ENCODE assay signal across 19 mouse cellular contexts in the genomic region with DNA sequence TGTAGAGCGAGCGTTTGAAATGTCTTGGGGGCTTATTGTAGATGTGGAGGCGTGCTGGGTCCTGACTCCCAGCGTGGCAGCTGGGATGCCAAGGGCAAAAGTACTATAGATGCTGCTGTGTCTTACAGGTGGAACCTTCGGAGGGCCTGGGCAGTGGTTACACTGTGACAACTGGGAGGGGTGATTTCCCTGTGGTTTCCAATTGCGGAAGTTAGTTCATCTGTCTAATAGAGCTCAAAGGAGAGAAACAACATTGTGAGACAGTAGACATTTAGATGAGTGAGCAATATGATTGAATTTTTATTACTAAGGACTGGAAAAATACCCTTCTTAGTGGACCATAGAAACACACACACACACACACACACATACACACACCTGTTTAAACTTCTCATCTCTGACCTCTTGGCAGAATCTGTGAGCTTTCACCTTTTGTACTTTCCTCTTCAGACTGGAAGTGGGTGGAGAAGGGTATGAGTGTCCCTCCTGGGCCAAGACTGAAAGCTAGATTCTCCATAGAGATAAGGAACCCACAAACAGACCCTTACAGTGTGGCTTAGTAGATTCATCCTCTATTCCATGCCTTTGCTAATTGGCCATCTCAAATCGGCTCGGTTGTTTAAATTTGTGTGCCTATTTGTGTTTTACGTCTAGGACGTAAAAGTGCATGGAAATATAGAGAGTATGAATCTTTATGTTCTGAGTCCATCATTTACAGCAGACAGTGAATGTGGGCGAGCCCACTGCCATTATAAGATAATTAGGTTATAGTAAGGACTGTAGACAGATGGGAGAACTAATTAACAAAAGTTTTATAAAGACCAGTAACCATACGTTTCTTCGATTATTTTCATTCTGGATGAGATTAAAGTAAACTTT.
DNase-seq lines count a peak whose midpoint lies in the region; ATAC-seq and TF ChIP-seq lines count a peak whose summit lies in the region.
"Had no signal": no experiment of that assay in that cellular context is flagged by ENCODE, and none has a peak within 500 bp of the region (broad histone marks: within the 10 kb centered on the region; RNA-seq: fewer than 3 reads in every experiment).

No protein-coding gene starts in this region.

- H3K27me3 ChIP-seq in kidney, adult 2 months (replicated peaks; ENCODE audit: control insufficient read depth, insufficient read depth, low read length): no peaks in the 10 kb centered on the region
- H3K27me3 ChIP-seq in stomach, postnatal 0 days (ENCODE audit: control insufficient read depth, insufficient read depth, low read length): no peaks in the 10 kb centered on the region
- H3K27me3 ChIP-seq: limb, embryonic 12.5 days; neural tube, embryonic 15.5 days; Patski; stomach, embryonic 15.5 days had no signal

- no peak for TF ChIP-seq POLR2A in kidney, adult 2 months (IDR thresholded peaks at IDR 0.05; ENCODE audit: low read depth, low read length)

- H3K4me1 ChIP-seq in kidney, adult 2 months (ENCODE audit: control insufficient read depth, insufficient read depth, low read length): peaks cover 22% of the 10 kb centered on the region
- peaks cover 12% of the 10 kb centered on the region; the same call in 1 of the 2 replicates for H3K4me1 ChIP-seq in stomach, postnatal 0 days (replicated peaks; ENCODE audit: control insufficient read depth, insufficient read depth)

- no peak for TF ChIP-seq CTCF in kidney, adult 2 months (conservative IDR thresholded peaks at IDR 0.05; ENCODE audit: insufficient read depth, insufficient read length, low read depth, low read length)
- no peak for TF ChIP-seq CTCF in stomach, postnatal 0 days (IDR thresholded peaks at IDR 0.05; ENCODE audit: low read depth)

- no peak overlapping the region for H3K4me3 ChIP-seq in kidney, adult 2 months (ENCODE audit: insufficient read depth, low read depth, low read length)
- no peak overlapping the region for H3K4me3 ChIP-seq in stomach, postnatal 0 days (ENCODE audit: low read depth, low read length)
- H3K4me3 ChIP-seq: forebrain, embryonic 10.5 days; limb, embryonic 12.5 days; neural tube, embryonic 15.5 days; stomach, embryonic 15.5 days had no signal

- no peak for TF ChIP-seq EP300 in stomach, postnatal 0 days (optimal IDR thresholded peaks at IDR 0.05)

- H3K4me2 ChIP-seq in stomach, postnatal 0 days (replicated peaks; ENCODE audit: low read depth): no peak overlapping the region
- H3K4me2 ChIP-seq: limb, embryonic 12.5 days; neural tube, embryonic 15.5 days; stomach, embryonic 15.5 days had no signal

- no peaks in the 10 kb centered on the region for H3K36me3 ChIP-seq in kidney, adult 2 months (ENCODE audit: control insufficient read depth, insufficient read depth, low read length)
- H3K36me3 ChIP-seq in stomach, postnatal 0 days (ENCODE audit: control insufficient read depth, insufficient read depth, low read length): no peaks in the 10 kb centered on the region
- H3K36me3 ChIP-seq: forebrain, embryonic 10.5 days; limb, embryonic 12.5 days; neural tube, embryonic 15.5 days; stomach, embryonic 15.5 days had no signal

- 89% methylated on average over 13 of the region's 13 CpGs for WGBS in kidney, adult 2 months
- 87% methylated on average over 13 of the region's 13 CpGs for WGBS in stomach, postnatal 0 days

- no peak overlapping the region for H3K27ac ChIP-seq in kidney, adult 2 months (ENCODE audit: insufficient read depth, low read depth, low read length)
- no peak overlapping the region for H3K27ac ChIP-seq in stomach, postnatal 0 days (replicated peaks)
- H3K27ac ChIP-seq: forebrain, embryonic 10.5 days; limb, embryonic 12.5 days; macrophage; neural tube, embryonic 15.5 days; stomach, embryonic 15.5 days had no signal

- DNase-seq in kidney, adult 2 months: peak; percentile 43
- no peak for DNase-seq in kidney, adult 18-20 months
- DNase-seq in 3134 (ENCODE audit: extremely low read depth, insufficient read length, low spot score) (peak; percentile 15), MEL-GATA-1-ER (ENCODE audit: extremely low read depth, low read depth) (peak; percentile 13)
- DNase-seq in stomach, postnatal 0 days (ENCODE audit: low spot score): no peak
- no peak for DNase-seq in right cerebral cortex, postnatal 10 days (ENCODE audit: low spot score in 2 of 2)
- DNase-seq in layer of hippocampus, postnatal 25 days (ENCODE audit: extremely low spot score in 1 of 2, low spot score in 1 of 2): no peak
- DNase-seq: cerebellum, postnatal 14 days; kidney, postnatal 25 days; layer of hippocampus, postnatal 36 days; right cerebral cortex, adult 18-20 months; thymus, postnatal 36 days had no signal

- ATAC-seq in megakaryocyte, adult 5-6 weeks (ENCODE audit: poor library complexity, severe bottlenecking): peak; percentile 85
- no peak for ATAC-seq in stomach, postnatal 0 days (ENCODE audit: low FRiP score, low TSS enrichment)
- ATAC-seq: Patski had no signal

- no peak overlapping the region for H3K9ac ChIP-seq in stomach, postnatal 0 days (ENCODE audit: low read length)
- H3K9ac ChIP-seq: limb, embryonic 12.5 days; neural tube, embryonic 15.5 days; stomach, embryonic 15.5 days had no signal

- H3K9me3 ChIP-seq in stomach, postnatal 0 days (ENCODE audit: control insufficient read depth, low read length): no peaks in the 10 kb centered on the region
- H3K9me3 ChIP-seq: forebrain, embryonic 10.5 days; limb, embryonic 12.5 days; neural tube, embryonic 15.5 days; stomach, embryonic 15.5 days had no signal

Comparison
In these comparisons a context has a peak if more than half of its experiments do, and no peak if none do; other contexts are left out.
1. DNase-seq: peak in kidney, adult 2 months (single experiment), 3134 (single experiment) and MEL-GATA-1-ER (single experiment); none in kidney, adult 18-20 months (single experiment), stomach, postnatal 0 days (single experiment), right cerebral cortex, postnatal 10 days (0 of 2) and layer of hippocampus, postnatal 25 days (0 of 2).